16 mouse cellular contexts compared by ENCODE assay signal in genomic region chr13:43703471-43703870, GRCm38 (mm10).
DNase-seq lines count a peak whose midpoint lies in the region; ATAC-seq and TF ChIP-seq lines count a peak whose summit lies in the region.
"Had no signal": no experiment of that assay in that cellular context is flagged by ENCODE, and none has a peak within 500 bp of the region (broad histone marks: within the 10 kb centered on the region; RNA-seq: fewer than 3 reads in every experiment).

No protein-coding gene starts in this region.

- H3K4me2 ChIP-seq in neural tube, embryonic 13.5 days, result no peak overlapping the region
- H3K4me2 ChIP-seq: embryonic facial prominence, embryonic 12.5 days; liver, embryonic 12.5 days had no signal

- no peaks in the 10 kb centered on the region for H3K27me3 ChIP-seq in kidney, adult 2 months (replicated peaks; ENCODE audit: control insufficient read depth, insufficient read depth, low read length)
- H3K27me3 ChIP-seq in neural tube, embryonic 13.5 days, result no peaks in the 10 kb centered on the region
- H3K27me3 ChIP-seq: embryonic facial prominence, embryonic 12.5 days had no signal

- intact Hi-C loops in gastrocnemius, postnatal 36 days (cut with DNase I), result no loop called here

- ATAC-seq in neural tube, embryonic 13.5 days (ENCODE audit: low read depth), result no peak
- ATAC-seq: inflammation-experienced regulatory T-cells, adult 6 months; liver, embryonic 12.5 days had no signal

- no peaks in the 10 kb centered on the region for H3K36me3 ChIP-seq in kidney, adult 2 months (ENCODE audit: control insufficient read depth, insufficient read depth, low read length)
- H3K36me3 ChIP-seq in neural tube, embryonic 13.5 days, result no peaks in the 10 kb centered on the region
- H3K36me3 ChIP-seq: embryonic facial prominence, embryonic 12.5 days; G1E; liver, embryonic 12.5 days had no signal

- no peaks in the 10 kb centered on the region for H3K9me3 ChIP-seq in neural tube, embryonic 13.5 days
- H3K9me3 ChIP-seq: embryonic facial prominence, embryonic 12.5 days; G1E; liver, embryonic 12.5 days; megakaryocyte, embryonic 14.5 days had no signal

- no peak overlapping the region for H3K9ac ChIP-seq in neural tube, embryonic 13.5 days
- H3K9ac ChIP-seq: embryonic facial prominence, embryonic 12.5 days; liver, embryonic 12.5 days had no signal

- 37% methylated on average over 7 of the region's 7 CpGs for WGBS in kidney, adult 2 months
- WGBS in neural tube, embryonic 13.5 days, result 57% methylated on average over 7 of the region's 7 CpGs

- TF ChIP-seq CTCF in kidney, adult 2 months (conservative IDR thresholded peaks at IDR 0.05; ENCODE audit: insufficient read depth, insufficient read length, low read depth, low read length), result no peak

- peak; percentile 11 for DNase-seq in gastrocnemius, postnatal 25 days
- DNase-seq in gastrocnemius, postnatal 36 days, result no peak
- peak; percentile 18 for DNase-seq in kidney, postnatal 10 days
- no peak for DNase-seq in kidney, adult 2 months
- DNase-seq in neural tube, embryonic 10.5 days (ENCODE audit: extremely low spot score, low spot score), result no peak
- DNase-seq in urinary bladder, adult 18-20 months (ENCODE audit: low spot score in 2 of 2), result no peak
- DNase-seq: adrenal gland, postnatal 10 days; cerebellum, postnatal 36 days; heart, postnatal 10 days; thymus, adult 2 months had no signal

- no peak overlapping the region for H3K4me3 ChIP-seq in kidney, adult 2 months (ENCODE audit: insufficient read depth, low read depth, low read length)
- H3K4me3 ChIP-seq in neural tube, embryonic 13.5 days, result no peak overlapping the region
- H3K4me3 ChIP-seq: embryonic facial prominence, embryonic 12.5 days; liver, embryonic 12.5 days; megakaryocyte, embryonic 14.5 days had no signal

- no peak overlapping the region for H3K27ac ChIP-seq in kidney, adult 2 months (ENCODE audit: insufficient read depth, low read depth, low read length)
- H3K27ac ChIP-seq in neural tube, embryonic 13.5 days (replicated peaks), result 0 out of 2 replicates have a peak overlapping the region, but pooled peaks have one; percentile 14
- H3K27ac ChIP-seq: embryonic facial prominence, embryonic 12.5 days; liver, embryonic 12.5 days had no signal

- no peak for TF ChIP-seq POLR2A in kidney, adult 2 months (IDR thresholded peaks at IDR 0.05; ENCODE audit: low read depth, low read length)

- H3K4me1 ChIP-seq in kidney, adult 2 months (ENCODE audit: control insufficient read depth, insufficient read depth, low read length), result no peaks in the 10 kb centered on the region
- no peaks in the 10 kb centered on the region; the same call in 1 of the 2 replicates for H3K4me1 ChIP-seq in neural tube, embryonic 13.5 days (replicated peaks)
- H3K4me1 ChIP-seq: liver, embryonic 12.5 days; megakaryocyte, embryonic 14.5 days had no signal

Comparison
In these comparisons a context has a peak if more than half of its experiments do, and no peak if none do; other contexts are left out.
1. DNase-seq: peak in gastrocnemius, postnatal 25 days (single experiment) and kidney, postnatal 10 days (single experiment); none in gastrocnemius, postnatal 36 days (0 of 2), kidney, adult 2 months (single experiment), neural tube, embryonic 10.5 days (single experiment) and urinary bladder, adult 18-20 months (0 of 2).